Mouse (Mus musculus) stomach, postnatal 0 days (tissue): Measurements from ENCODE around the gene Nxn. TPM values are rescaled to one million over a fixed set of nuclear protein-coding genes. Genes with fewer than 3 reads are reported as not detected.

Experiments
- ATAC-seq: fragments of 200-750 bp; cut with Nextera tagmentation; 2 replicates; pipeline ENCODE4 v1.8.0; 2017; ENCODE audit not compliant: low FRiP score, low TSS enrichment
- DNase-seq: peaks from one replicate; pipeline ENCODE4 v3.0.0-alpha.2; 2016; ENCODE audit warnings: low spot score
- H3K27ac ChIP-seq: fragments of 300-500 bp; sonication (generic); replicated peaks from 2 replicates; pipeline ENCODE4 v1.5.1; 2014; ENCODE audit warnings: mild to moderate bottlenecking, control low read depth
- H3K27me3 ChIP-seq: fragments of 300-500 bp; sonication (generic); 2 replicates; pipeline ENCODE4 v1.6.1; 2014; ENCODE audit warnings: low read length; ENCODE audit not compliant: control insufficient read depth, insufficient read depth
- H3K36me3 ChIP-seq: fragments of 300-500 bp; sonication (generic); 2 replicates; pipeline ENCODE4 v1.6.1; 2014; ENCODE audit warnings: low read length, mixed read lengths; ENCODE audit not compliant: control insufficient read depth, insufficient read depth
- H3K4me1 ChIP-seq: fragments of 300-500 bp; sonication (generic); replicated peaks from 2 replicates; pipeline ENCODE4 v1.6.1; 2014; ENCODE audit warnings: antibody characterized with exemption; ENCODE audit not compliant: control insufficient read depth, insufficient read depth
- H3K4me2 ChIP-seq: fragments of 300-500 bp; sonication (generic); replicated peaks from 2 replicates; pipeline ENCODE4 v1.6.1; 2014; ENCODE audit warnings: low read depth, mild to moderate bottlenecking, control low read depth, moderate library complexity
- H3K4me3 ChIP-seq: fragments of 300-500 bp; sonication (generic); 2 replicates; pipeline ENCODE4 v1.5.1; 2014; ENCODE audit warnings: low read depth, low read length, control low read depth
- H3K9ac ChIP-seq: fragments of 300-500 bp; sonication (generic); 2 replicates; pipeline ENCODE4 v1.6.1; 2014; ENCODE audit warnings: mild to moderate bottlenecking, low read length, control low read depth, mixed read lengths
- H3K9me3 ChIP-seq: fragments of 300-500 bp; sonication (generic); 2 replicates; pipeline ENCODE4 v1.6.1; 2016; ENCODE audit warnings: low read length; ENCODE audit not compliant: control insufficient read depth
- CTCF ChIP-seq: IDR thresholded peaks from 2 replicates; pipeline ENCODE4 v1.5.1; 2016; ENCODE audit warnings: antibody characterized with exemption, low read depth, mild to moderate bottlenecking, moderate library complexity
- EP300 ChIP-seq: optimal IDR thresholded peaks from 2 replicates; pipeline ENCODE3; 2016; ENCODE audit warnings: antibody characterized with exemption
- WGBS: fragments of 180-500 bp; shearing (Covaris S2); extraction: QIAGEN DNeasy Blood & Tissue Kit; methylation state at CpG from one replicate; pipeline ENCODE4 v1.1.7; 2014; 5-methylcytosine and 5-hydroxymethylcytosine counted together
- polyA plus RNA-seq: library from polyadenylated mRNA; unstranded; fragments of >200 nt; fragmentation: Nextera tagmentation; extraction: Ambion mirVana; gene quantifications from 2 replicates; pipeline ENCODE4 v1.2.1, GENCODE M21; 2015

Gene Nxn
- polyA plus RNA-seq, 1 experiment from 2014 or later = 24.0 TPM

DNA sequence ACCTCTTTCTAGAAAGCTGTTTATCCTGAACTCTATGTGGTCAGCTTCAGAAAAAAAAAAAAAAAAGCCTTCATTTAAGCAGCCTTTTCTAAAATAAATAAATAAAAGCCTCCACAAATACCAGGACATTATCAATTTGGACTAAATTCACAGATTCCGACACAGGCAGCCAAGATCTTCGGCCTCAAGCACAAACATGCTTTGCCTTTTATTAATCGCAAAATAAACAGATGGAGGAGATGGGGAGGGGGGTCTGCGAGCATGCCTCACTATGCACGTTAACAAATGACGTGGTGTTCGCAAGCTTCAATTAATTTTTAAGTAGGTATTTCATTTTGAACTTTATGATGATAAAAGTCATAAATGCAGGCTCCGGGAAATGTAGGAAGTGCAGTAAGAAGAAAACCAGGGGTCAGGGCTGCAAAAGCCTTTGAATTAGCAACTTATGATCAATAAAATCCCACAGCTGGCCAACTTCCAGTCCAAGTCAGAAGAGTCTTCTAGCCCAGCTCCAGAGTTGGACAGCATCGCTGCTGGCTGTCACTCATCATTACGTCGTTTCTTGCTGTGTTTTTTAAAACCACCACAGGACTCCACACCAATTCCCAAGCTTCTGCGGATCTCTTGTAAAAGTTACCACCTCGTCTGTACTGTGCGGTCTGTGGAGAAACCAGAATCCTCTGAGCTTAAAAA lies 40.2 kb downstream of the Nxn start:
- no peak for TF ChIP-seq EP300
- TF ChIP-seq CTCF = no peak
- Histone ChIP-seq H3K9me3 (no peaks in the 10 kb centered on the region), H3K4me2 (no peak overlapping the region), H3K27me3 (no peaks in the 10 kb centered on the region), H3K4me3 (no peak overlapping the region), H3K27ac (peak overlapping the region; percentile 9; the same call in 1 of the 2 replicates), H3K4me1 (peaks cover 7% of the 10 kb centered on the region; the same call in 1 of the 2 replicates), H3K36me3 (no peaks in the 10 kb centered on the region), H3K9ac (no peak overlapping the region)
- DNase-seq = no peak
- WGBS = 32% methylated on average over 14 of the region's 14 CpGs
- ATAC-seq = no peak

GRCm38 (mm10) chr11:76357464-76357863 lies 41.5 kb downstream of the Nxn start:
- 65% methylated on average over 12 of the region's 12 CpGs for WGBS

DNA sequence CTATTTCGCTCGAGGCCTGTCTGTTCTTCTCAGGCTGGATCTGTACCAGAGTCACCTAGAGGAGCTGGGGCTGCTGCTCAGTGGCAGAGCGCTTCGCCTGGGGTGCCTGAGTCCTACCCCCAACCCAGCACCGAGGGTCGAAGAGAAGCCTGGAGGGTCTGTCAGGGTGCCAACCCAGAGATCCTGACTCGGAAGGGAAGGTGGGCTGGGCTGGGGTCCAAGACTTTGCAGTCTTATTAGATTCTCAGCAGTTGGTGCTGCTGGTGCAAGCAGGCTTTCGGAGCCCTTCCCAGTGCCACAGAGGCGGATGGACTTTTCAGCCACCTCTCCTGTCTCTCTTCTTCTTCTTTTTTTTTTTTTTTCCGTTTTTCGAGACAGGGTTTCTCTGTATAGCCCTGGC lies 42.8 kb downstream of the Nxn start:
- Histone ChIP-seq H3K9ac (no peak overlapping the region), H3K36me3 (no peaks in the 10 kb centered on the region), H3K9me3 (no peaks in the 10 kb centered on the region), H3K4me1 (peaks cover 7% of the 10 kb centered on the region; the same call in 1 of the 2 replicates), H3K4me2 (no peak overlapping the region), H3K4me3 (no peak overlapping the region), H3K27ac (no peak overlapping the region), H3K27me3 (no peaks in the 10 kb centered on the region)
- WGBS = 85% methylated on average over 11 of the region's 11 CpGs
- ATAC-seq (no peak), DNase-seq (no peak)
- TF ChIP-seq EP300 = no peak
- no peak for TF ChIP-seq CTCF

More at GRCm38 (mm10) chr11:76357464-76357863, 41.5 kb downstream of the Nxn start:
- Histone ChIP-seq H3K4me3 (no peak overlapping the region), H3K4me2 (no peak overlapping the region), H3K9ac (peak overlapping the region; percentile 9; the same call in 1 of the 2 replicates), H3K4me1 (peaks cover 7% of the 10 kb centered on the region; the same call in 1 of the 2 replicates), H3K9me3 (no peaks in the 10 kb centered on the region), H3K27ac (peak overlapping the region; percentile 53; the same call in 1 of the 2 replicates), H3K36me3 (no peaks in the 10 kb centered on the region), H3K27me3 (no peaks in the 10 kb centered on the region)
- TF ChIP-seq CTCF (no peak), EP300 (no peak)
- DNase-seq (no peak), ATAC-seq (no peak)

DNA sequence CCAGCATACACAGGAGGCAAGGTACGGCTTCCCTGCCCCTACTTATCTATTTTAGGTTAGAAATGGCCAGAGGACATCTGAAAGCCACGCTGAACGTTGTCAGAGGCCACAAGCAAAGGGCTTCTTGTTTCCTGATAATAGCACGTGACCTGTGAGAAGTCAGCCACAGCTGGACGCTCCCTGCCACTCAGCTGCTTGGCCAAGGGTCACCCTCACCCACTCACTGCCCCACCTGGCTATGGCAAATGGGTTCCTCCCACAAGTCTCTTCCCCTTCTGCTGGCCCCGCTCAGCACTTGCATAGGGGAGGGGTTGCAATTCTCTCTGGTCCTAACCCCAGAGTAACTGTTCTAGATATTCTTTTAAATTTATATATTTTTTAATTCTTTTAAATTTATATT lies 43.5 kb downstream of the Nxn start:
- Histone ChIP-seq H3K27me3 (no peaks in the 10 kb centered on the region), H3K4me2 (no peak overlapping the region), H3K36me3 (no peaks in the 10 kb centered on the region), H3K9ac (no peak overlapping the region), H3K27ac (no peak overlapping the region), H3K4me1 (peaks cover 7% of the 10 kb centered on the region; the same call in 1 of the 2 replicates), H3K4me3 (no peak overlapping the region), H3K9me3 (no peaks in the 10 kb centered on the region)
- TF ChIP-seq CTCF (no peak), EP300 (no peak)
- DNase-seq (peak; percentile 54), ATAC-seq (peak; percentile 75)
- WGBS = 73% methylated on average over 6 of the region's 6 CpGs

DNA sequence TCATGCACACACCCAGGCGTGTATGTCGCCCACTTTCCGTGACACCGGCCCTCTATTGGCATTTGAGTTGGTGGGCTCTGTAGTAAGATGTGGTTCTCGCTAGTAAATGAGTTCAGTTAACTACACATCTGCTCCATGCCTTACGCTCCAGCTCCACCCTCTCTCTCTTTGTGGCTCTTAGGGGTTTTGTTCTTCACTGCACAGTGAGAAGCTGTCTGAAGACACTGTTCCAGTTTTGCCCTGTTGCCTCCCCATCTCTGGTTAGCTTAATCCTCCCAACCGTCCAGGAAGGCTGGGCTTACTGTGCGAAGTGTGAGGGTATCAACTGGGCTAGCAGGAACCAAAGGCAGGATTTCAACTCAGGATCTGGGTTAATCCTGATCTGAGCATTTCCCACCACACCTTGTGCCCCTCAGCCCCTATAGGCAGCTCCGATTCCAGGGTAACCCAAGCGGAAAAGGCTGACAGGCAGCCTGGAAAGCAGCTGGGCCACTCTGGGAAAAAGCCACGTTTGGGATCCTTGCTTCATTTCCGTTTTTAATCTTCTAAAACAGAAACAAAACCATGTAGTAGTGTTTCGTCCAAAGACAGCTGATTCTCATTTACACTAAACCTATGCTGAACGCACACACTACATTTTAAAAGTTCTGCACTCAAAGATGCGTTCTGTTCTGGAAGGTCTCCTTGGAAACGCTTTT lies 45.9 kb downstream of the Nxn start:
- H3K4me3 ChIP-seq = no peak overlapping the region
- 68% methylated on average over 16 of the region's 16 CpGs for WGBS
- no peak overlapping the region for H3K4me2 ChIP-seq
- DNase-seq (no peak), ATAC-seq (no peak)
- no peaks in the 10 kb centered on the region for H3K36me3 ChIP-seq
- H3K9ac ChIP-seq = no peak overlapping the region
- peaks cover 4% of the 10 kb centered on the region; the same call in 1 of the 2 replicates for H3K4me1 ChIP-seq
- H3K9me3 ChIP-seq = no peaks in the 10 kb centered on the region
- peak overlapping the region; percentile 67 for H3K27ac ChIP-seq
- H3K27me3 ChIP-seq = no peaks in the 10 kb centered on the region
- TF ChIP-seq CTCF (no peak), EP300 (no peak)

- 29% methylated on average over 3 of the region's 3 CpGs for WGBS
- H3K27me3 ChIP-seq = no peaks in the 10 kb centered on the region
- DNase-seq = no peak
- no peaks in the 10 kb centered on the region for H3K36me3 ChIP-seq
- ATAC-seq = no peak
- H3K9me3 ChIP-seq = no peaks in the 10 kb centered on the region
- H3K4me2 ChIP-seq = no peak overlapping the region
- no peak overlapping the region for H3K4me3 ChIP-seq
- no peak for TF ChIP-seq CTCF
- no peak for TF ChIP-seq EP300
- H3K4me1 ChIP-seq = peaks cover 2% of the 10 kb centered on the region; the same call in 1 of the 2 replicates
- H3K27ac ChIP-seq = no peak overlapping the region
- no peak overlapping the region for H3K9ac ChIP-seq
Measured at GRCm38 (mm10) chr11:76351624-76352011, 47.3 kb downstream of the Nxn start.
